Comparison of ENCODE assay signal across 7 mouse cellular contexts in genomic region chr6:122801301-122801800, GRCm38 (mm10). TPM values are rescaled to one million over a fixed set of nuclear protein-coding genes. Genes with fewer than 3 reads are reported as not detected.
DNase-seq lines count a peak whose midpoint lies in the region; ATAC-seq and TF ChIP-seq lines count a peak whose summit lies in the region.

Gene Slc2a3, minus strand, starts transcription at chr6:122801640.

- 0% methylated on average over 46 of the region's 46 CpGs for WGBS in cerebellum, adult 2 months
- WGBS in hindbrain, embryonic 10.5 days: 1% methylated on average over 46 of the region's 46 CpGs
- WGBS in lung, postnatal 0 days: under 1% methylated on average over 42 of the region's 46 CpGs

- H3K4me2 ChIP-seq in lung, postnatal 0 days (replicated peaks; ENCODE audit: low read depth, low read length): peak within 1 kb of the TSS; percentile 96

- H3K9me3 ChIP-seq in hindbrain, embryonic 10.5 days: no peaks in the 10 kb centered on the region
- no peaks in the 10 kb centered on the region for H3K9me3 ChIP-seq in lung, postnatal 0 days (ENCODE audit: low read length)

- 0 out of 2 replicates have a peak, but pooled peaks have one; percentile 9 for TF ChIP-seq POLR2A in cerebellum, adult 2 months (IDR thresholded peaks at IDR 0.05; ENCODE audit: borderline replicate concordance, insufficient read depth, low read length)

- TF ChIP-seq CTCF in cerebellum, adult 2 months (IDR thresholded peaks at IDR 0.05; ENCODE audit: borderline replicate concordance, insufficient read depth, low read depth, low read length): no peak
- TF ChIP-seq CTCF in lung, postnatal 0 days (IDR thresholded peaks at IDR 0.05): no peak

- no peaks in the 10 kb centered on the region for H3K27me3 ChIP-seq in cerebellum, adult 2 months (ENCODE audit: control insufficient read depth, insufficient read depth, low read length)
- peaks cover 42% of the 10 kb centered on the region for H3K27me3 ChIP-seq in hindbrain, embryonic 10.5 days (ENCODE audit: insufficient read depth, poor library complexity, severe bottlenecking)
- no peaks in the 10 kb centered on the region for H3K27me3 ChIP-seq in lung, postnatal 0 days (replicated peaks; ENCODE audit: insufficient read depth, low read length)

- DNase-seq in T-cell, adult 2 months (ENCODE audit: low spot score): peak; percentile 42
- DNase-seq in cerebellum, adult 2 months: peak; percentile 72 to 81
- peak; percentile 58 for DNase-seq in forelimb bud, embryonic 11.5 days (ENCODE audit: low read depth, low spot score)
- DNase-seq in hindbrain, embryonic 10.5 days (ENCODE audit: low spot score): no peak
- peak in 1 of 2 experiments; percentile 21 for DNase-seq in layer of hippocampus, postnatal 10 days (ENCODE audit: low spot score in 2 of 2)
- DNase-seq in lung, postnatal 0 days (ENCODE audit: low spot score): peak; percentile 55
- peak; percentile 80 for DNase-seq in right cerebral cortex, adult 18-20 months

- TF ChIP-seq EP300 in lung, postnatal 0 days (IDR thresholded peaks at IDR 0.05): no peak

- H3K27ac ChIP-seq in cerebellum, adult 2 months (ENCODE audit: insufficient read depth, low read length): peak within 1 kb of the TSS; percentile 53
- H3K27ac ChIP-seq in hindbrain, embryonic 10.5 days: peak within 1 kb of the TSS; percentile 85
- H3K27ac ChIP-seq in lung, postnatal 0 days (ENCODE audit: low read length): no peak within 1 kb of the TSS; the same call in 1 of the 2 replicates

- peak; percentile 65 for ATAC-seq in lung, postnatal 0 days

- no peaks in the 10 kb centered on the region for H3K36me3 ChIP-seq in hindbrain, embryonic 10.5 days
- H3K36me3 ChIP-seq in lung, postnatal 0 days (ENCODE audit: insufficient read depth, low read length): no peaks in the 10 kb centered on the region

- peak within 1 kb of the TSS; percentile 34; the same call in 1 of the 2 replicates for H3K9ac ChIP-seq in lung, postnatal 0 days (replicated peaks; ENCODE audit: low read depth)

- peak within 1 kb of the TSS; percentile 58 for H3K4me3 ChIP-seq in cerebellum, adult 2 months (replicated peaks; ENCODE audit: insufficient read depth, low read depth, low read length)
- peak within 1 kb of the TSS; percentile 65 for H3K4me3 ChIP-seq in hindbrain, embryonic 10.5 days
- H3K4me3 ChIP-seq in lung, postnatal 0 days (ENCODE audit: low read depth, low read length): peak within 1 kb of the TSS; percentile 48

- H3K4me1 ChIP-seq in cerebellum, adult 2 months (ENCODE audit: control insufficient read depth, insufficient read depth, low read length): no peaks in the 10 kb centered on the region
- peaks cover 15% of the 10 kb centered on the region for H3K4me1 ChIP-seq in hindbrain, embryonic 10.5 days (replicated peaks)
- H3K4me1 ChIP-seq in lung, postnatal 0 days (ENCODE audit: insufficient read depth, low read depth, low read length): peaks cover 4% of the 10 kb centered on the region; the same call in 1 of the 2 replicates

RNA-seq across cellular contexts. Expression of gene Slc2a3, which starts in this region (rescaled TPM):
- 102 and 112 TPM in 2 replicates for polyA plus RNA-seq in cerebellum, adult 2 months (2012; rRNA removed)
- 38.5 and 57.1 TPM in 2 replicates for polyA plus RNA-seq in hindbrain, embryonic 10.5 days (2016; fragmentation: Nextera tagmentation; extraction: Ambion mirVana)
- 100 to 1,000 TPM in 1 of 2 experiments, 10 to 100 TPM in 1; 99.1 to 117 TPM for total RNA-seq in layer of hippocampus, postnatal 10 days (2021)
- 3.8 and 5.0 TPM in 2 replicates for polyA plus RNA-seq in lung, postnatal 0 days (2015; fragmentation: Nextera tagmentation; extraction: Ambion mirVana)
